Mouse (Mus musculus) small intestine, adult 2 months (tissue): Measurements from ENCODE around the gene Gnao1.

Experiments used
- CTCF ChIP-seq: fragments of 200-500 bp; IDR thresholded peaks from 2 replicates; pipeline ENCODE4 v1.5.1; 2012; ENCODE audit warnings: low read depth, mild to moderate bottlenecking, control low read depth, inconsistent platforms, low read length, moderate library complexity, mixed read lengths; ENCODE audit not compliant: insufficient replicate concordance, insufficient read length; ENCODE audit errors: extremely low read depth
- POLR2A ChIP-seq: fragments of 200-500 bp; IDR thresholded peaks from 2 replicates; pipeline ENCODE4 v1.6.1; 2012; ENCODE audit warnings: low read depth, mild to moderate bottlenecking, control low read depth, inconsistent platforms, low read length, moderate library complexity

DNA sequence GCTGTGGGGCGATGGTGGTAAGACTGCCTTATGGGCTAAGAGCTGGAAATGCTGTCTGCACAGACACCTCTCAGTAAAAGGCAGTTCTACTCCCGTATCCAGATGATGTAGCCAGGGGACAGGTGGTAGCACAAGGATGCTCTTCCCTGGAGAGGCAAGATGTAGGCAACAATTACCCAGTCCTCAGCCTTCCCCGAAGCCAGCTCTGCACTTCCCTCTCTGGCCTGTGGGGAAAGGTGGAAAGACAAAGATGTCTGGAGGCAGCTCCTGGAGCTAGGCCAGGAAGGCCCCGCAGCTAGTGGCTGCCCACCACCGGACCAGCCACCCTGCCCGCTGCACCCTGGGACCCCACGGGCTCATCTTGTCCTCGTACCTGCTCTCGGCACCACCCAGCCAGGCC, 142.7 kb downstream of the Gnao1 start:
- TF ChIP-seq CTCF (no peak), POLR2A (no peak)
